Mouse (Mus musculus) erythroblast, embryonic 14.5 days (primary cell): ENCODE measurements around the gene Il12rb1.

ENCODE experiments used
- GATA1 ChIP-seq: IDR thresholded peaks from 2 replicates; pipeline ENCODE4 v1.6.1; 2012; ENCODE audit warnings: low read length, inconsistent platforms, mixed read lengths
- TAL1 ChIP-seq: IDR thresholded peaks from 3 replicates; pipeline ENCODE4 v1.6.1; 2012; ENCODE audit warnings: low read length, inconsistent platforms, mixed read lengths

GRCm38 (mm10) chr8:70836666-70837065, 28.4 kb downstream of the Il12rb1 start:
- no peak for TF ChIP-seq GATA1
- no peak for TF ChIP-seq TAL1
